Mouse (Mus musculus): ENCODE measurements around the gene Igfals. TPM values are rescaled to one million over a fixed set of nuclear protein-coding genes. Genes with fewer than 3 reads are reported as not detected.

The Igfals gene
- total and polyA plus RNA-seq, 2 experiments from 2014 or later = 0.53 to 1.7 TPM

DNA sequence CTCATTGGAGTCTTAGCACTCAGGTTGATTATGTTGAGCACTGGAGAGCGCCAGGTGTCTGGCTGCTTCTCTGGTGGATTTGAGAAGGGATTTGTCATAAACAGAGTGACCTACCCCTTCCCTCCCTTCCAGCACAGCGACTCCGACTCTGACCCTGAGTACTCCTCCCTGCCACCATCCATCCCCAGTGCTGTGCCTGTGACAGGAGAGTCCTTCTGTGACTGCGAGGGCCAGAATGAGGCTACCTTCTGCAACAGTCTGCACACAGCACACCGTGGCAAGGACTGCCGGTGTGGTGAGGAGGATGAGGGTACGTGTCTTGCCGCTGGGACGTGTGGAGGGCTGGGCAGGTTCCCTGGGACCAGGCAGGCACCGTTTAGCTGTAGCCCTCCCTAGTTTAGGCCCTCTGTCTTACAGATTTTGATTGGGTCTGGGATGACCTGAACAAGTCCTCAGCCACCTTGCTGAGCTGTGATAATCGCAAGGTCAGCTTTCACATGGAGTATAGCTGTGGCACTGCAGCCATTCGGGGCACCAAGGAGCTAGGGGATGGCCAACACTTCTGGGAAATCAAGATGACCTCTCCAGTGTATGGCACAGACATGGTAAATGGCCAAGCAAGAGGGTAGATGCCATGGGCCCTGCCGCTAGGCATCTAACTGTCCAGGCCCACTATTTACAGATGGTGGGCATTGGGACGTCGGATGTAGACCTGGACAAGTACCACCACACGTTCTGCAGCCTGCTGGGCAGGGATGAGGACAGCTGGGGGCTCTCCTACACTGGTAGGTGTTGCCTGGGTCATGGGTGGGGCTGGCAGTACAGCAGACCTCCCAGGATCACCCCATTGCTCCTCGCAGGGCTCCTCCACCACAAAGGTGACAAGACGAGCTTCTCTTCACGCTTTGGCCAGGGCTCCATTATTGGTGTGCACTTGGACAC lies 24.6 kb downstream of the Igfals start:
- TF ChIP-seq EP300 (IDR thresholded peaks at IDR 0.05; ENCODE audit: low read depth) = no peak
- no peak for TF ChIP-seq CTCF (IDR thresholded peaks at IDR 0.05; ENCODE audit: low read depth)
- H3K27me3 ChIP-seq (ENCODE audit: control insufficient read depth, insufficient read depth, low read length) = no peaks in the 10 kb centered on the region
- H3K36me3 ChIP-seq (replicated peaks; ENCODE audit: control insufficient read depth, insufficient read depth, low read length) = peaks cover 35% of the 10 kb centered on the region
- no peak overlapping the region for H3K27ac ChIP-seq (ENCODE audit: low read depth)
- DNase-seq (ENCODE audit: low spot score) (no peak), ATAC-seq (ENCODE audit: insufficient read depth, low read depth) (no peak)
- peaks cover 21% of the 10 kb centered on the region for H3K4me1 ChIP-seq (ENCODE audit: control insufficient read depth, insufficient read depth)
- H3K4me2 ChIP-seq (ENCODE audit: low read depth, low read length) = no peak overlapping the region
- WGBS = 86% methylated on average over 19 of the region's 19 CpGs
- no peak overlapping the region for H3K9ac ChIP-seq (replicated peaks; ENCODE audit: low read depth, low read length)
- H3K9me3 ChIP-seq (replicated peaks; ENCODE audit: control insufficient read depth, low read length) = no peaks in the 10 kb centered on the region
- H3K4me3 ChIP-seq (ENCODE audit: low read depth, low read length) = no peak overlapping the region

DNA sequence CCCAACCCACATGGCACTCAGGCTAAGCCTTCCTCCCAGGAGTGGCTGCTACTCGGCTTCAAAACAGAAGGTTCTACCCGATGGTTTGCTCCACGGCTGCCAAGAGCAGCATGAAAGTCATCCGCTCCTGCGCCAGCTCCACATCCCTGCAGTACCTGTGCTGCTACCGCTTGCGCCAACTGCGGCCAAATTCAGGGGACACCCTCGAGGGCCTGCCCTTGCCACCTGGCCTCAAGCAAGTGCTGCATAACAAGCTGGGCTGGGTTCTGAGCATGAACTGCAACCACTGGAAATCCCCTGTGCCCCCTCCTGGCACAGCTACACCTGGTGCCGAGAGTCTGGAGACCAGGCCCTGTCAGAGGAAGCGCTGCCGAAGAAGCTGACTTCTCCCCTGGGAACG lies 25.5 kb downstream of the Igfals start:
- WGBS = 78% methylated on average over 12 of the region's 13 CpGs

DNA sequence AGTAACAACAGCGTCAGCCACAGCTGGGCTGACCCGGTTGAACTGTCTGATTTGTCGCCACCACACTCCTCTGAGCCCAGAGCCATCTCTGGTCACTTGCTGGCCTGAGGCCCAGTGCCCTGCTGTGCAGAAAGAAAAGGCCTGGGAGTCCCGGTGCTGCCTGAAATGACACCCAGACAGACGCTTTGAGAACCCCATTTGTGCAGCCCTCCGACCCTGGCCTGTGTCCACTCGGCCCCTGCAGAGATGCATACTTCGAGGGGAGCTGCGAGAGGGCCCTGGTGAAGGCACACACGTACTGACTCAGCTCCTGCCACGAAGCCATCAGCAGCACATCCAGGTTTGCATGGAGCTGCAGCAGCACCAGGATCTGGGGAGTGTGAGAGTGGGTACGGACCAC lies 27.0 kb downstream of the Igfals start:
- H3K9ac ChIP-seq (replicated peaks; ENCODE audit: low read depth, low read length) = no peak overlapping the region
- no peak for DNase-seq (ENCODE audit: low spot score)
- 86% methylated on average over 12 of the region's 12 CpGs for WGBS
- H3K4me1 ChIP-seq (ENCODE audit: control insufficient read depth, insufficient read depth) = peaks cover 26% of the 10 kb centered on the region
- ATAC-seq (ENCODE audit: insufficient read depth, low read depth) = no peak
- TF ChIP-seq EP300 (IDR thresholded peaks at IDR 0.05; ENCODE audit: low read depth) = no peak
- no peak for TF ChIP-seq CTCF (IDR thresholded peaks at IDR 0.05; ENCODE audit: low read depth)
- H3K36me3 ChIP-seq (replicated peaks; ENCODE audit: control insufficient read depth, insufficient read depth, low read length) = peaks cover 35% of the 10 kb centered on the region
- H3K9me3 ChIP-seq (replicated peaks; ENCODE audit: control insufficient read depth, low read length) = no peaks in the 10 kb centered on the region
- no peak overlapping the region for H3K4me3 ChIP-seq (ENCODE audit: low read depth, low read length)
- H3K4me2 ChIP-seq (ENCODE audit: low read depth, low read length) = no peak overlapping the region
- H3K27me3 ChIP-seq (ENCODE audit: control insufficient read depth, insufficient read depth, low read length) = no peaks in the 10 kb centered on the region
- no peak overlapping the region for H3K27ac ChIP-seq (ENCODE audit: low read depth)

More for the DNA sequence above, 25.5 kb downstream of the Igfals start:
- Histone ChIP-seq H3K9ac (replicated peaks; ENCODE audit: low read depth, low read length) (no peak overlapping the region), H3K9me3 (replicated peaks; ENCODE audit: control insufficient read depth, low read length) (no peaks in the 10 kb centered on the region), H3K4me2 (ENCODE audit: low read depth, low read length) (no peak overlapping the region), H3K4me1 (ENCODE audit: control insufficient read depth, insufficient read depth) (peaks cover 24% of the 10 kb centered on the region), H3K4me3 (ENCODE audit: low read depth, low read length) (no peak overlapping the region), H3K36me3 (replicated peaks; ENCODE audit: control insufficient read depth, insufficient read depth, low read length) (peaks cover 35% of the 10 kb centered on the region), H3K27ac (ENCODE audit: low read depth) (no peak overlapping the region), H3K27me3 (ENCODE audit: control insufficient read depth, insufficient read depth, low read length) (no peaks in the 10 kb centered on the region)
- ATAC-seq (ENCODE audit: insufficient read depth, low read depth) (no peak), DNase-seq (ENCODE audit: low spot score) (no peak)
- no peak for TF ChIP-seq CTCF (IDR thresholded peaks at IDR 0.05; ENCODE audit: low read depth)
- no peak for TF ChIP-seq EP300 (IDR thresholded peaks at IDR 0.05; ENCODE audit: low read depth)

DNA sequence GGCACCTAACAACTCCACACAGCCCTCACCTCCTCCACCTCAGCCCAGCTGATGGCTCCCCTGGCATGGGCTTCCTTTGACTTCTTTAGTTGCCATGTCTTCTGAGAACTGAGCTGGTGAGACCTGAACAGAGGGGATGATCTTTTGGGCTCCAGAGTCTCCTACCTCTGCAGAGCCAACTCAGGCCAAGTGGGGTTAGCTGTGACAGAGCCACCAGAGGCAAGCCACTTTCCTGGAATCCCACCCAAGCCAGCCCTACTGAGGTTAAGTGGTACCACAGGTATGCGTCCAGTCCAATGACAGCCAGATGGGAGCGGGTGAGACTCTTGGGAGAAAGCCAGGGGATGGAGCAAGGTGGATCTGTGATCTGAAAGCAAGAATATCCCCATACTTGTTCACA lies 27.5 kb downstream of the Igfals start:
- H3K4me1 ChIP-seq (ENCODE audit: control insufficient read depth, insufficient read depth) = peaks cover 21% of the 10 kb centered on the region; the same call in 1 of the 2 replicates
- peaks cover 40% of the 10 kb centered on the region for H3K36me3 ChIP-seq (replicated peaks; ENCODE audit: control insufficient read depth, insufficient read depth, low read length)
- H3K4me3 ChIP-seq (ENCODE audit: low read depth, low read length) = no peak overlapping the region
- H3K4me2 ChIP-seq (ENCODE audit: low read depth, low read length) = no peak overlapping the region
- no peak for TF ChIP-seq CTCF (IDR thresholded peaks at IDR 0.05; ENCODE audit: low read depth)
- no peaks in the 10 kb centered on the region for H3K9me3 ChIP-seq (replicated peaks; ENCODE audit: control insufficient read depth, low read length)
- ATAC-seq (ENCODE audit: insufficient read depth, low read depth) = no peak
- H3K27me3 ChIP-seq (ENCODE audit: control insufficient read depth, insufficient read depth, low read length) = no peaks in the 10 kb centered on the region
- no peak overlapping the region for H3K9ac ChIP-seq (replicated peaks; ENCODE audit: low read depth, low read length)
- no peak overlapping the region for H3K27ac ChIP-seq (ENCODE audit: low read depth)
- WGBS = 90% methylated on average over 2 of the region's 2 CpGs
- DNase-seq (ENCODE audit: low spot score) = no peak

DNA sequence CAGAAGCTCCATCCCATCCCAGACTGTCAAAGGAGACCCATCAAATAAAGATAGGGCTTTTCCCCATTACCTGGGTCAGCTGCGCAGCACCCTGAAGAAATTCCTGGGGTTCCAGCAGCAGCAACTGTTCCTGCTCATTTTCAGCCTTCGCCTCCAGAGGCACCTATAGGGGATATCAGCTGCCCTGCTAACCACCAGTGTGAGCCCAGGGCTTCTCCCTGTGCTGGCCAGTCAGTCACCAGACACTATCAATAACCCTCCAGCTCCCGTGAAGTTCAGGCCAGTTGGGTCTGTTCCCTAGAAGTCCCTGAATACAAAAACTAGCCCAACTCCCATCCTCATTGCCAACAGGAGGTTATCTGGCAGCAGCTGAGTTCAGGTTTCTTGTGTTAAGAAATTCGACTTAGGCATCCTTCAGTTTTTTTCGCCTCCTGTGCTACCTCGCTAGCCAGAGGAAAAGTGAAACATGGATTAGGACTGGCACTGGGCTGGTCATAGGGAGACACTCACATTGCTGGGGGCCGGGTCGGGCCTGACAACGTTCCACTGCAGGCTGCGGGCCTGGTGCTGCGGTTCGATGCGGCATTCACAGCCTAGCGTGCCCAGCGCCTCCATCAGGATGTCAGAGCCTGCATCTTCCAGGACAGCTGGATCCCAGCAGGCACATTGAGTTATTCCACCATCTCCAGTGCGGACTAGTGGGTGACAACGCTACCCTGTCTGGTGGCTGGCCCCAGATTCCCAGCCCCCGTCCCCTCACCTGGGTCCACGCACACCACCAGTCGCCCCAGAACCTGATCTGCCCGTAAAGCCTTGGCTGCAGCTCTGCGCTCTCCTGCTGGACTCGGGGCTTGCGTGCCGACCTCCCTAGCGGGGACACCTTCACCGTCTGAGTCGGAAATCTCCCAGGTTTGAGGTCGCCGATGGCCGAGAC lies 28.5 kb downstream of the Igfals start:
- Histone ChIP-seq H3K27me3 (ENCODE audit: control insufficient read depth, insufficient read depth, low read length) (no peaks in the 10 kb centered on the region), H3K4me1 (ENCODE audit: control insufficient read depth, insufficient read depth) (peaks cover 20% of the 10 kb centered on the region; the same call in 1 of the 2 replicates), H3K27ac (ENCODE audit: low read depth) (peak overlapping the region; percentile 83), H3K9ac (replicated peaks; ENCODE audit: low read depth, low read length) (peak overlapping the region; percentile 90), H3K4me3 (ENCODE audit: low read depth, low read length) (peak overlapping the region; percentile 71), H3K9me3 (replicated peaks; ENCODE audit: control insufficient read depth, low read length) (no peaks in the 10 kb centered on the region), H3K36me3 (replicated peaks; ENCODE audit: control insufficient read depth, insufficient read depth, low read length) (peaks cover 51% of the 10 kb centered on the region), H3K4me2 (ENCODE audit: low read depth, low read length) (peak overlapping the region; percentile 97)
- TF ChIP-seq EP300 (IDR thresholded peaks at IDR 0.05; ENCODE audit: low read depth) (no peak), CTCF (IDR thresholded peaks at IDR 0.05; ENCODE audit: low read depth) (no peak)
- DNase-seq (ENCODE audit: low spot score) (no peak), ATAC-seq (ENCODE audit: insufficient read depth, low read depth) (no peak)
- 9% methylated on average over 31 of the region's 31 CpGs for WGBS
